Mouse (Mus musculus) mature B cell (primary cell): ENCODE results near the gene Ercc6l.
"Not testable (repeated sequence)": the region's sequence is repeated elsewhere in the genome, so short reads cannot be mapped to it uniquely, and the experiment has no call there.

Source experiments
- in situ Hi-C: fragments of 300-500 bp; cut with MboI; formaldehyde crosslinking; loops from 2 replicates; pipeline ENCODE4 v1.14.3; 2019

Gene Ercc6l

DNA sequence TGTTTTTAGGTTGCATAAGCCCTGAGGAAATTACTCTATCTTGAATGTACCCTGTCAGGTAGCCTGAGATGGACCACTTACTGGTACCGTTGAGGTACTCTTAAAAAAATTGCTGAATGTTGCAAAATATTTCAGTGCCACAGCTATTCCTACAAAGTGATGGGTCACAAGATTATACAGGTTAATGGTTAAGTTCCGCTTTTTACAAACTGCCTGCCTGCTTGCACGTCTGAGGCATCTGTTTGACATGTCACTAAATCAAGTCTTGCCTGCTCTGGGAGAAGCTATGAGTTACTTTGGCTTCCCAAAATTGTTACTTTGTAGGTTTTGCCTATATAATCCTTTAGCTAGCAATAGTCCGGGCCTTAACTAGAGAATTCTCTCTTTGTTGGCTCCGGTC lies 47.5 kb downstream of the Ercc6l start:
- in situ Hi-C loops = not testable (repeated sequence)

DNA sequence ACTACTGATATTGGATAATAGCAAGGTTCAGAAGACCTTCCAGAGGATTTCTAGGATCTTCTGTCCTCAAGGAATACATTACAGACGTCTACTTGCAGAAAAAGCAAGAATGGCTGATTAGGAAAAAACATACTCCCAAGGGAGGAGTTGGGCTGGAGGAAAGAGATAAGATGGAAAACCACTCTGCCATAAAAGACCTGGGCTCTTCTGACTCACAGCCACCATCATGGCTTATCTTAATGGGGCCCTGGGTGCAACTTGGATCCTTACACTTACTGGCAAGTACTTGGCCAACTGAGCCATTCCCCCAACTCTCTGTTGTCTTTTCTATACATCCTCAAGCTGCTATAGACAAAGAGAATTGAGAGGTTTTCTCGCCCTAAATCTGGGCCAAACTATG lies 53.1 kb downstream of the Ercc6l start:
- in situ Hi-C loops = not testable (repeated sequence)

DNA sequence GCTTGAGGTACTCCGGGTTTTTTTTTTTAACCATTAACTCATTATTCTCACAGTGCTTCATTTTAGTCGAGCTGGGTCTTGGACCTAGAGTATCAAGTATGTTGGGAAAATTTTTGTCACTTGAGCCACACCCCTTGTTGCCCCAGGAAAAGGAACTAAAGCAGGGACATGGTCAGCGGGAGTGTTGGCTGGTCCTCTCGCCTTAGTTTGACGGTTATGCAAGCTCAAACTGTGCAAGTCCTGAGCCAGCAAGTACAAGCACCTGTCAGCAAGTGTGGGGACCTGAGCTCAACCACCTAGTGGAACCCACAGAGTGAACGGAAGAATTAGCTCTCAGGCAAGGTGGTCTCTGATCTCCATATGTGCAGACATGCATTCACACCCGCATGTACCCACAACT lies 55.0 kb downstream of the Ercc6l start:
- in situ Hi-C loops = no loop called here

GRCm38 (mm10) chrX:102094381-102094904 lies 62.4 kb downstream of the Ercc6l start:
- in situ Hi-C loops = no loop called here
